Mouse (Mus musculus) megakaryocyte, adult 5-6 weeks (primary cell): ENCODE measurements around the gene Nova2. TPM values are rescaled to one million over a fixed set of nuclear protein-coding genes. Genes with fewer than 3 reads are reported as not detected.

Experiments
- ATAC-seq: 2 replicates; pipeline ENCODE4 v1.8.0; 2016; ENCODE audit warnings: mild to moderate bottlenecking, inconsistent platforms; ENCODE audit not compliant: poor library complexity, severe bottlenecking
- total RNA-seq, 2 experiments: library from RNA; stranded (forward) in 1 of 2; stranded (reverse) in 1 of 2; fragments of 153-499, 151-499 nt in 1 of 2; fragments of 221-1000, 200-1000 nt in 1 of 2; gene quantifications; 2 replicates each; pipeline versions ENCODE4 v1.2.3 to v1.2.4; 2015 to 2017

Nova2 gene
- total RNA-seq (2015) = not detected in 2 replicates
- not detected in 2 replicates for total RNA-seq (2017)

DNA sequence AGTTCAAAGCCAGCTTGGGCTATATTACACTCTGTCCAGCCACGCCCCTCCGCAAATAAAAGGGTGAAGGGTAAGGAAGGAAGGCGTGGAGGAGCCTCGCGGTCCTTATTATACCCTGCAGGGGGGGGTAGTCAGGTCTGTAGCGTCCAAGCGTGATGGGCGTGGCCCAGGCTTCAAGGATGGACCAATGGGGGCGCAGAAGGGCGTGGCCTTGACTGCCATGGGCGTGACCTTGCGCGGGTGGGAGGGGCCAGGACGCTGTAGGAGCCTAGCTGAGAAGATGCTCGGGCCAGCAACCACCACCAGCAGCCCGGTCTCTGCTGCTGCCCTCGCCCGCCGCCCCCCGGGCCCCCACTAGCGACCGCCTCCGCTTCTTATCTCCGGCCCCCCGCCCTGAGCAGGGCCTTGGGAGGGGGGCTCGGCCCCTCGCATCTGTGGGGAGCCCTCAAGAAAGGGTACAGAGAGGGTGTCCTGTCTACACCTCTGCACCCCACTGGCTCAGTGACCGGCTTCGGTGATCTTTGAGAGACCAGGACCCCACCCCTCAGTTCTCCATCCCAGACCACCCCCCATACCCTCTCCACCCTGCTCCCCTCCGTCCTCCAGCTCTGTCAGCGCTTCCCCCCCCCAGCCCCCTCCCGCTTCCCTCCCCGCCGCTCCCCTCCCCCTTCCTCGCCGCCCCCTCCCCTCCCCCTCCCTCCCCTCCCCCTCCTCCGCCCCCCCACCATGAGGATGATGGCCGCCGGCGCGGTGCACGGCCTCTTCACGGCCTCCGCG lies at the start of gene Nova2:
TSS of gene Nova2 (plus strand) at position 727 of the 777 bp plus-strand sequence.
- ATAC-seq = peak; percentile 62

DNA sequence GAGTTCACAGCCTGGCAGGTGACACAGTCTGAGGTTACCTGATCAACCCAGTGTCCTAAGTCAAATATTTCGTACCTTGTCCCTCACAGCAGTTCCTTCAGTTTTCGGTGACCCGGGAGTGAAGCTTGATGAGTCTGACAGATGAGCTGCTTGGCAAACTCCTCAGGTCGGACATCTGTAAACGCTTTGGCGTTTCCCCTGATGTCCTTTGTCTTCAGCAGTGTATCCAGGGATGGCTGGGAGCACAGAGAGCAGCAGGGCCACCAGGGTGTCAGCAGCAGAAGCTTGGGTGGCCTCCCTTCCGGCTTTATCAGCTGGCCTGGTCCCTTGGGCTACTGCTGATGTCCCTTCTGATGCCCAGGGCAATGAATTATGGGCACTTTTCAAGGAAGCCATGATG lies 47.0 kb upstream of the Nova2 start:
- no peak for ATAC-seq

DNA sequence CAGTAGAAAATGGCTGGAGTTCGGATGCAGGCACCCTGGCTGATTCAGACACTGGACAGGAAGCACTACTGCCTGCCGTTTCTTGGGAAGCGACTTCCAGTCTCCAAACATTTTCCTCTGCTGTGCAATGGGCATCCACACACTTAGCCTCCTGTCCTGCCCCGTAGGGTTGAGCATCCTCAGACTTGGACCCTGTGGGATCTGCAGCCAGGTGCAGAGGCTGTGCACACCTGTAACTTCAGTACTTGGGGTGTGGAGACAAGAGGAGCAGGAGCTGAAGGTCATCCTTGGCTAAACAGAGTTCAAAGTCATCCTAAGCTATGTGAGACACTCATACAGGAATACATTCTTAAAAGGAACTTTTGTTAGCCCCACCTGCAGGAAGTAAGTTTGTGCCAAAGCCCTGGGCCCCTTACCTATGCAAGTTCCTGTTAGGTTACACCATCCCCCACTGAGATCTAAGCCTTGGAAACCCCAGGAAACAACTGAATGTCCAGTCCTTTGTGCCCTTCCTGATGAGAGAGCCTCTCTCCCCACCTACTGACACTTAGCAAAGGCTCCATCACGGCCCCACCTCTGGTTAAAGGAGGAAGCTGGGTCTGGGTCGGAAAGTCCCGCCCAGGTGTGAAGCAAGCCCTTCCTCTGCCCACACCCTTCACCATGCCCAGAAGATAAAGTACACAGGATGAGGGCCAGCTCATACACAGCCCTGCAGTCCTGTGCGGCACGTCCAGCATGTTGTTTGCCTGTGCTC lies 41.5 kb upstream of the Nova2 start:
- peak; percentile 93 for ATAC-seq

DNA sequence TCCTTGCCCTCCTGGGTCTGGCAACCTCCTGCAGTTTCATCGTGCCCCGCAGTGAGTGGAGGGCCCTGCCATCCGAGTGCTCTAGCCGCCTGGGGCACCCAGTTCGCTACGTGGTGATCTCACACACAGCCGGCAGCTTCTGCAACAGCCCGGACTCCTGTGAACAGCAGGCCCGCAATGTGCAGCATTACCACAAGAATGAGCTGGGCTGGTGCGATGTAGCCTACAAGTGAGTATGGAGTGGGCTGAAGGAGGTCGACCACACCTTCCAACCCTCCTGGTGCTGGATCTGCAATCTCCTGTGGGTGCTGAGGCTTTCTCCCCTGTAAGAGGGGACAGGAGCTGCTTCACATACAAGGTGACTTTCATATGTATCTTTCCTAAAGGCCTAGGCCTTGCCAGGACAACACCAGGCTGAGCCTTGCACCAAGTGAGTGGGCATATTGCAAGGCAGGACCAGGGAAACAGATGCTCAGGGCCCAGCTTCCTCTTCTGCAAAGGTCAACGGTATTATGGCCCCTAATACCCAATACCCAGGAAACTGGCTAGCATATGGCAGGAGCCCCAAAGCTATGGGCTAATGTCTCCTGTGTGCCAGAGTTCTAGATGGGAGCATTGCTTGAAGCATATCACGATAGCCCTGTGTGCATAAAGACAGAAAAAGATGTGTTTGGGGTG lies 40.8 kb upstream of the Nova2 start:
- peak; percentile 38; the same call in 1 of the 2 replicates for ATAC-seq

DNA sequence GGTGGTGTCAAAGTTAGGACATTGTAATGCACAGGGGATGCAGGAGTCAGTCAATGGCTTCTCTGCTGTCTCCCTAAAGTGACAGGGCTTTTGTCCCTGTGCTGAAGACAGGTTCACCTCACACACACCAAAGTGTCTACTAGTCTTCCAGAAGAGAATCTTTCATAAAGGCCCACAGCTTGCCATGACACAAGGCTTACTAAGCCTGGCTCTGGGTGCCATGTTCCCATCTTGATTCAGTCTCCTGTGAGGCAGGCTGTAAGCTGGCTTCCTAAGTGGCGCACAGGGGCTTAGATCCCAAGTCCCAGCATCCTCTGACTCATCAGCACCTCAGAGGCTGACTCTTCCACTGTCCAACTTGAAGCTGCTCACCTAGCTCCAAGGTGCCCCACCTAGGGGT lies 38.7 kb upstream of the Nova2 start:
- no peak for ATAC-seq

DNA sequence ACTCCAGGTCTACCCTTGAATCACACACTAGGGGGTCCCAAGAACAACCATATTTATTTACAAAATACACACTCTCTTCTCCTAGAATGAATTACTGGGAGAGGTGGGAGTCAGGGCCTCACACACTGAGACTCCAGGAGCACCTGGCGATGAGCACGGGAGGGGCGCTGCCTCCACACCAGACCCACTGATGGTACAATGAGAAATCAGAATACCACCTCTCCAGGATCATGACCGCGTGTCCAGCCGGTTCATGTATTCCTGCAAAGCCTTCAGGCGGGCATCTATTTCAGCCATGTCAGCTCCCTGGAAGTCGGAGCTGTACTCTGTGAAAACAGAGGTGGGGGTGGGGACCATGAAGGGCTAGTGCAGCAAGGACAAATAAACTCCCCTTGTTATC lies 34.8 kb upstream of the Nova2 start:
- ATAC-seq = no peak

DNA sequence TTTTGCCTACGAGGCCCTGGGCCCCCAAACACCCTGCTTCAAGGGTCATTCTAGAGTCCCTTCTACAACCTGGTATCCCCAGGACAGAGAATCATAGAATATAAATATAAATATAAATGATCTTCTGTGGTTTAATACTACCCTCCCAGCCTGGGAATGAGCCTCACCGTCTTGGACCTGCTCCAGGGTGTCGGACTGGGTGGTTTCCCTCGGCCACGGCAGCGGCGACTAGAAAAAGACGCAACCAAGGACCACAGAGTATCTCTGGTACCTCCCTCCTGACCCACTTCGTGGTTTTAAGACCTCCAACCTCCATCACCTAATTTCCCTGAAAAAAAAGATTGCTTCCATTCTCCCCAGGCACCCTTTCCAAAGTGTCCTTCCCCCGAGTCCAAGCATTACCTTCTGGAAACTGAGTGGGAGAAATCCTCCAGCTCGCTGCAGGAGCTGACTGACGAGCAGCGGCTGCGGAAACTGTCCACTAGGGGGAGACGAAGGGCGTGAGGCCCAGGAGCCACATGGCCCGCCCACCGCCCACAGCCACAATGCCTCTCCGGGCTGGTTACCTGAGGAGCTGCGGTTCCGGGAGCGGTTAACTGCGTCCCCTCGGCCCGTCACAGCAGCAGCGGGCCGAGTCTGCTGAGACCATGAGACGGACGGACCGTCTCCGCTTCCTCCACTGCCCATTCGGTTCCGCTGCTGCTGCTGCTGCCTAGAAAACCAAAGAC lies 33.7 kb upstream of the Nova2 start:
- peak; percentile 92 for ATAC-seq

DNA sequence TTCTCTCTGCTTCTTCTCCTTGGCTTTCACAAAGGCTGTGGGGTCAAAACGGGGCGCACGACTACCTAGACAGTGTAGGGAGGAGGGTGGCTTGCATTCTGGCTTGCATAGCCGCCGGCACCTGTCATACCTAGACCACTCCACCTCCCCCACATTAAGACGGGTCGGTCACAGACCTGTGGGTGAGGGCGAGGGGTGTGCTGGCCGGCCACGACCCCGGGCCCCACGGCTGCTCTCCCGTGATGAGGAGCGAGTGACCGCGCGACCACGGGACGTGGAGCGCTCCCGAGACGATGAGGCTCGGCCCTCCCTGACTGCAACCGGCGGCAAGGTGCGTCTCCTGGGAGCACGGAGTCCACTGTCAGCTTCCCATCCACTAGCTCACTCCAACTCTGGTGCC lies 32.7 kb upstream of the Nova2 start:
- ATAC-seq = no peak

DNA sequence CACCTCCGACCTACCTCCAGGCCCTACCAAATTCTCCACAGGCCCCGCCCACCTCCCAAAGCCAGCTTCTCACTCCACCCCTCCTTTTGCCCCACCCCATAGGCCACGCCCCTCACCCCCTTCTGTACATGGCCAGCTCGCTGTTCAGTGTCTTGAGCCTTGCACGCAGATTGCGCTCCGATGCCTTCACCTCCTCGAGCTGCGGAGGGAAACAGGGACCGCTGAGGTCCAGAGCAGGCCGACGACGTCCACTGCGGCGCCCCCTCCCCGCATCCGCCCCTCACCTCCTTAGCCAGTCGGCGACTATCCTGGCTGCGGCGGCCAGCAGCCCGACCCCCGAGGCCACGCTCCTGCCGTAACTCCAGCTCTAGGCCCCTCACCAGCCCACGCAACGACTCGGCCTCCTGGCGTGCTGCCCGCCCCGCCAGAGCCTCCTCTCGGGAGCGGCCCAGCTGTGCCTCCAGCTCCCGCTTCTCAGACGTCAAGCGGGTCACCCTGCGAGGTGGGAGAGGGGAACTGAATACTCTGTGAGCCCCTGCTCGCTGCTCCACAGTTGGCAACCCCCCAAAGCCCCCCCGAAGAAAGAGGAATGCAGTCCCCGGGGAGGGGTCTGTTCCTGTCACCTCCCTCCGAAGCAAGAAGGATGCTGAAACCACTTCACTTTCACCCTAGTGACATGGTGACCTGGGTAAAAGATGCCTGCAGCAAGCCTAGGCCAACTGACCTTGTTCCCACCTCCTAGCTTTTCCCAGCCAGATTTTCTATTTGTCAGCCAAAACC lies 31.8 kb upstream of the Nova2 start:
- ATAC-seq = peak; percentile 43

DNA sequence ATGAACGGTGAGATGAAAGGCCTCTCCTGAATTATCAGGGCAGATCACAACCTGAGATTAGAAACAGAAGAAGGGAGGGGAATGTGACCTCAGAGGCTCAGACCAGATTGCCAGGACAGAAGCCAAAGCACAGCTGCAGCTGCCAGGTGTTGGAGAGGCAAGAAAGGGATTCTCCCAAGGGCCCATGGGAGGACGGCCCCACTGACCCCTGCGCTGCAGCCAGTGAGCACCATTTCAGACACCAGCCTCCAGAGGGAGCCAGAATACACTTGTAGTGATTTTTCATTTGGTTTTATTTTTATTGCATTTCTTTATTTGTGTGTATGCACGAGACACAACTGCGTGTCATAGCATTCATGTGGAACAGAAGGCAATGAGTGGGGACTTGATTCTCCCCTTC lies 29.2 kb upstream of the Nova2 start:
- ATAC-seq = no peak

DNA sequence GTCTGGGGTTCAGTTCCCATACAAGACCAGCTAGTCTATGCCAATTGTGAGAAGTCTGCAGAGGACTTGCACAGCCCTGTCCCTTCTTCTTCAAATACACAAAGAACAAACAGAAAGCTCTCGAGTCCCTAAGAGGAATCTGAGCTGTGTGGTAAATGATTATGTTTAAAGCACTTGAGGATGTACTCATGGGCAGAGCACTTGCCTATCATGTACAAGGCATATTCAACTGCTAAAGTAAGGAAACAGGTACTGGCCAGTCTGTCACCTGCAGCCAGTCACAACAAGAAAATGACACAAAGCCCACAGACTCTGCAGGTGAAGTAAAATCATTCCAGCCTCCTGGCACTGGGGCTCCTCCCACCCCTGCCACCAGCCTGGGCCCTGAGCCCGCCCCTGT lies 25.2 kb upstream of the Nova2 start:
- no peak for ATAC-seq

DNA sequence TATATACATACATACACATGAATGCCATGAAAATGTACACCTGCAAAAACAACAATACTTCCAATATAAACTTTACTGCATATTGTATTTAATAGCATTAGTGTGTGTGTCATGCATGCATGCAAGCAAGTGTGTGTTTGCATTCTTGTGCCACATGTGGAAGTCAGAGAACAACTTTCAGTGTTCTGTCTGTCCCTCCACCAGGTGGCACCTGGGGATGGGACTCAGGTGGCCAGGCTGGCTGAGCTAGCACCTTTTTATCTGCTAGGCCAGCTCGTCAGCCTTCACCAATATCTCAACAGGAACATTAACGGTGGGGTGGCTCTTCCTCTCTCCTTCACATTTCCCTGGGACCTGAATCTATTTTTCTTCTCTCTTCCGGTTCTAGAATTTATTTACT lies 23.2 kb upstream of the Nova2 start:
- no peak for ATAC-seq

DNA sequence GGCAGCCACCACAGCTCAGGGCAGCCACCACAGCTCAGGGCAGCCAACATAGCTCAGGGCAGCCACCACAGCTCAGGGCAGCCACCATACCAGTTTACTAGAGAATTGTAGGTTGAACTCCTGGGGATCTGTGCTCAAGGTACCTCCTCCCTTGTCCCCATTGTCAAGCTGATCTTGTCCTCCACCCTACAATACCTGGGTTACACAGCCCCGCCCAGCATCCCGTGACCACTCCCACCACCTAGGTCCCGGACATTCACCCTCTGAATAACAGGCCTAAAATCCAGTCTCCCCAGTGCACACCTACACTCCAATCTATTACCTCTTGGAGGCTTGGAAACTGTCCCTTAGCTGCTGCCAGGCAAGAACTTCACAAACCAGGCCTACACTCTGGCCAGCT lies 20.7 kb upstream of the Nova2 start:
- no peak for ATAC-seq

DNA sequence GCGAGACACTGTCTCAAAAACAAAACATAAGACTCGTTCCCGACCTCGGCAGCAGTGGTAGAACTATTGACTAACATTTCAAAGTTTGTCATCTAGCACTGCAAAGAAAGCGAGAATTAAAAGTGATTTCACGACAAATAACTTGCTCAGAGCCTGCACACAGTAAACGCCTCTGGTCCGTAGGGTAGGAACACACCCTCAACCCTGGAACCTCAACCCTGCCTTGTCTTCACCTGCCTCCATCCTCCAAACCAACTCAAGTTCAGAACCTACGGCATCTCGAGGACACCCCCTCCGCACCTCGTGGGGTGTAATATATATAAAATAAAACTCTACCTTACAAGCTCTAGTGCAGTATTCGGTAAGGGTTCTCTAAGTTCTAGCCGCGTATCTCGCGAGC lies 15.9 kb upstream of the Nova2 start:
- no peak for ATAC-seq

DNA sequence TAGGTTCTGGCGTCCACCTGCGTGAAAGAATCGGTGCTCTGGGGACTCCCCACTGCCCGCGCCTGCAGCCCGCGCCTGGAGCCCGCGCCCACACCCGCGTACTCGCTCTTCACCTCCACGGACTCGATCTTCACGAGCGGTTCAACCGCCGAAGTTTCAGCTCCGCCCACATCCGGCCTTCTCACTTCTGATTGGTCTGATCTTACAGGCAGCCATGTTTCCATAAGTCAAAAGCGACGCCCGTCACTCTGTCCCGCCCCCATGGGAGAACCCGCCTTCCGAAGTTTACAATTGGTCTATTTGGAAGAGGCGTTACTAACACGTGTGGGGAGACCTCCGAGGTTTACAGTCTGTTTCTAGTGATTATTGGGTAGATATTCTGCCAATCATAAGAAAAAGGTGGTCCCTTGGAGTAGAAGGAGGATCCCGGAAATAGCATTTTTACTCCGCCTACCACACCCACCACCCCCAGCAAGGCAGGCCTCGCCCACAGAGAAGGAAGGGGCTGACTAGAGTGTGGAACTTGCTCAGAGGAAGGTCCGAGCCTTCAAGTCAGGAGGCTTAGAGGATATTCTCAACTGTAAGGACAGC lies 15.4 kb upstream of the Nova2 start, which contains the start of gene Ccdc61:
TSS of gene Ccdc61 (minus strand) at position 175 of the 591 bp plus-strand sequence.
- ATAC-seq = peak; percentile 97

DNA sequence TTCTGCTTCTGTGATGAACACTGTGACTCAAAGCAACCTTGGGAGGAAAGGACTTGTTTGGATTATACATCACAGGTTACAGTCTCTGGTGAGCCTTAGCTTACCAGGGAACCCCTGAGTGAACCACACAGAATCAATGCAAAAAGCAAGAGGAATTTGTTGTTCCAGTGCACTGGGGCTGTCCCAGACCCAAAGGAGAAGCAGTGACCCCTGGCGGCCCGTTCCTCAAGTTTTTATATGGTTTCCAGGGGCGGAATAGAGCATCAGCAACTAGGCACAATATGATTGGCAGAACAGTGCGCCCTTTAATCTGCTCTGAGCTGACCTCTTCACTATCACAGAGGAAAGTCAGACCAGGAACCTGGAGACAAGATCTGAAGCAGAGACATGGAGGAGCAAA lies 9.4 kb upstream of the Nova2 start:
- no peak for ATAC-seq

DNA sequence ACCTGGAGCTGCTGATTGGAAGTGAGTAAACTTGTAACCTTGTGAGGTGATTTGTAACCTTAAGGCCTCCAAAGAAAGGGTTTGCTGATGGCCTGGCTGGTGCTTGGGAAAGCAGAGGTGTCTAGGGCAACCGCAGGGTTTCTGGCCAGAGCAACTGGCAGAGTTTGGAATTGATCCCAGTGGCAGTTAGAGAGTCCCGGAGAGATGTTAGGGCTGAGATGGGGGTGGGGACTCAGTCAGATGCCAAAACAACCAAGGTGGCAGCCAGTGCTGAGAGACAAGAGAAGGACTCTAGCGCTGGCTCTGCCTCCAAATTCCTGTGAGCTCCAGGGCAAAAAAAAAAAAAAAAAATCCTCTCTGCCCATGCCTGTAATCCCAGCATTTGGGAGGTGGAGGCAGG lies 7.8 kb upstream of the Nova2 start:
- ATAC-seq = no peak

DNA sequence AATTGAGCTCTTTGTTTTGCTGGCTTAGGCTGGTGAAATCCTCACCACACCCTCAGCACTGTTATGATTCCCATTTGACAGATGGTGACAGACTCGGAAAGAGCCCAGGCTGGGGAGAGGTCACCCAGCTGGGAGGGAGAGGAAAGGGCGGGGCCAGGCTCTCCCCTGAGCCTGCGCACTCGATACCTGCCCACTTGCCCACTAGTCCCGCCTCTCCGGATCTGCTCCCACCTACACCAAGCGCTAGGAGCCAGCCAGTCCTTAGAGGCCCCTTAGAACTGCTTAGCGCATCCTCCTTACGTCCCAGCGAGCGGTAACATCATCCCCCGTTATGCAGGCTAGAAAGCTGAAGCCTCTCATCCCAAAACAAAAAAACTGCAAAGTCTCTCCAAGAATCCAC lies 4.6 kb upstream of the Nova2 start:
- ATAC-seq = no peak

DNA sequence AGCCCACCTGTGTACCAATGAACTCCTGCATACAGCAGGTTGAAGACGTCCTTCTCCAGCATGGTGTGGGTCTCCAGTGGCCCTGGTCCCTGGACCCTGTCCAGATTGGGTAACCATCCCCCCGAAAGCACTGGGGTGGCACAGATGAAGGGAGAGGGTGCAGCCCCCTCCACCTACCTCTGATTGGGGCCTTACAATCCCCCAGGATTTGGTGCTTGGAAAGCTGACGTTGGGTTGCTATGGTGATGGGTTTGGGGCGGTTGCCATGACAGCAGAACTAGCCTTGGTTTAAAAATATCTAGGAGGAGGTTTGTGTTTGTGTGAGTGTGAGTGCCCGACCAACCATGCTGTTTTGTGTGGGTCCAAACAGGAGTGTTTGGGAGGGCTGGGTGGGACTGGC lies 2.9 kb upstream of the Nova2 start:
- no peak for ATAC-seq

DNA sequence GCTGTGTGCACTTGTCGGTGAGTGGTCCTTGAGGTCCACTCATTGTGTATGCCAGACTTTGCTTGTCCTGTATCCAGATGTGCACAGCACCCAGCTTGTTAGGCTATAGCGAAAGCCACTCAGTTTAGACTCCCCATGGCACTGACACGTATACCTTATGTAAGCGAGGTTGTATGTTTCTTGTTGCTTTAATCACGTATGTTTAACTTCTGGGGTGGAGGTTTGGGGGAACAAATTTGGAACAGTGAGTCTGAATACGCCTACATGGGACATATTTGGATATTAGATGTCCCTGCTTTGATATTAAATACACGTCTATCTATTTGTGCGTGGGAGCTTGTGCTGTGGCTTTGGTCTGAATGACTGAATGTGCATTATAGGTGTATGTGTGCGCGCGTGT lies 2.4 kb upstream of the Nova2 start:
- ATAC-seq = no peak
